Mouse (Mus musculus): ENCODE measurements around the gene Lonrf3.

DNA sequence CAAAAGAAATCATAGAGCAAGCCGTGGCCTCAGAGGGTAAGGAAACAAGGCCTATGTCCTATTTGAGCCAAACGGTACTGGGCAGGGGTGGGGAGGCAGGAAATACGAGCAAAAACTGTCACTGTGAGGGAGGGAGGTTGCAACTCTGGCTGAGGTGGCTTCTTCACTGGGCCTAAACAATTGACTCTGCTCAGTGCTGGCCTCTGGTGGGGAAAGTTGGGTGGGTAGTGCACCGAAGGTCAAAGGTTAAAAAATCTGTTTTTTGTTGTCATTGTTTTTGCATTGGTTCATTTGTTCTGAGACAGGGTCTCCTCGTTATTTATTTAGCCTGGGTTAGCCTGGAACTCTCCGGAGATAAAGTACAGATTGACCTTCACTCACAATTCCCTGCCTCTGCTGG, 74.2 kb downstream of the Lonrf3 start:
- peak; percentile 28; the same call in 1 of the 2 replicates for TF ChIP-seq CTCF (IDR thresholded peaks at IDR 0.05; ENCODE audit: borderline replicate concordance, extremely low read depth, insufficient read depth, insufficient read length)
- TF ChIP-seq POLR2A (IDR thresholded peaks at IDR 0.05; ENCODE audit: borderline replicate concordance, extremely low read depth, insufficient read depth, insufficient read length, poor library complexity, severe bottlenecking) = no peak
